Mouse (Mus musculus): ENCODE measurements around the gene Hrh3. TPM values are rescaled to one million over a fixed set of nuclear protein-coding genes. Genes with fewer than 3 reads are reported as not detected.

The Hrh3 gene
- 4.1 and 4.4 TPM in 2 replicates for polyA plus RNA-seq (2012; rRNA removed)

GRCm38 (mm10) chr2:180103978-180104658, at the start of gene Hrh3:
Hrh3 (minus strand) TSS chr2:180104488.
- DNase-seq: peak; percentile 88
- H3K27ac ChIP-seq (ENCODE audit: control insufficient read depth, insufficient read depth, low read length): no peak within 1 kb of the TSS
- peaks cover 13% of the 10 kb centered on the region for H3K27me3 ChIP-seq (ENCODE audit: control insufficient read depth, insufficient read depth, low read length)
- H3K4me1 ChIP-seq (replicated peaks; ENCODE audit: control insufficient read depth, insufficient read depth, low read length): peaks cover 32% of the 10 kb centered on the region
- WGBS: 1% methylated on average over 77 of the region's 87 CpGs
- H3K36me3 ChIP-seq (ENCODE audit: control insufficient read depth, insufficient read depth, low read length): no peaks in the 10 kb centered on the region
- no peak for TF ChIP-seq CTCF (IDR thresholded peaks at IDR 0.05; ENCODE audit: borderline replicate concordance, control insufficient read depth, extremely low read depth, insufficient read depth, low read length, poor library complexity)
- TF ChIP-seq POLR2A (IDR thresholded peaks at IDR 0.05; ENCODE audit: control insufficient read depth, extremely low read depth, insufficient read depth, low read length, poor library complexity): no peak
- H3K4me3 ChIP-seq (ENCODE audit: control insufficient read depth, insufficient read depth, low read length): peak within 1 kb of the TSS; percentile 16

DNA sequence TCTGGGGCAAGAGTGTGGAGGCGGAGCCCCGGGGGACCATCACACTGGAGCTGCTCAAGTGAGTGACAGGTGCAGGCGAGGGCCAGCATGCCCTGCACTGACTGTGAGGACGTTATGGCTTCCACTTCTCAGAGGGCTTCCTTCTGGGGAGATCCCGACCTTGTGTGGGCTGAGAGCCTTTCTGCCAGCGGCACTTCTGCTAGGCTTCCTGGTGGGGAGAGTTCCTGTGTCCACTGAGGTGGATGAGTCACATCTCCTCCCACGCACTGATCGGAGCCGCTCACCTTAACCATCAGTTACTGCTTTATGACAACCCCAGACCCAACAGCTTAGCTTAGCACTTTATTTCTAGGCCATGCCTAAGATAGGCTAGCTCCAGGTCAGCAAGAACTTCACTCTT, 44.3 kb upstream of the Hrh3 start:
- DNase-seq: no peak
- Histone ChIP-seq H3K27me3 (ENCODE audit: control insufficient read depth, insufficient read depth, low read length) (no peaks in the 10 kb centered on the region), H3K4me1 (replicated peaks; ENCODE audit: control insufficient read depth, insufficient read depth, low read length) (no peaks in the 10 kb centered on the region), H3K4me3 (ENCODE audit: control insufficient read depth, insufficient read depth, low read length) (no peak overlapping the region), H3K27ac (ENCODE audit: control insufficient read depth, insufficient read depth, low read length) (no peak overlapping the region), H3K36me3 (ENCODE audit: control insufficient read depth, insufficient read depth, low read length) (peaks cover 55% of the 10 kb centered on the region)
- no peak for TF ChIP-seq POLR2A (IDR thresholded peaks at IDR 0.05; ENCODE audit: control insufficient read depth, extremely low read depth, insufficient read depth, low read length, poor library complexity)
- 93% methylated on average over 9 of the region's 9 CpGs for WGBS

DNA sequence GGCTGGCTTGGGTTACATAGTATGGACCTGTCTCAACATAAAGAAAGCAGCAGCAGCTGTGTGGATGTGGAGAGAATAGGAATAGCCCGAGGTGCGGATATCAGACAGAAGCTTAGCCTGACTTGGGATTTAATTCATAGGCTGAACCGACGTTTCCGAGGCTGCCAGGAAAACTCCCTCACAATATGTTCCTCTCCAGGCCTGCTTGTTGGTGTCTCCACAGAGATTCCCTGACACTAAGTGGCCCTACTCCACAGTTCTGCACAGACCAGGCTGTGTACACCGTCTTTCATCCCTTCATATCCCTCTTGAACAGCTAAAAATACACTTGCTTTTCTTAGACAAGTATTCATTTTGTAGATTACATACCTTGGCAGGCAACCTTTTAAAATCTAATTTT, 43.1 kb upstream of the Hrh3 start:
- Histone ChIP-seq H3K4me1 (replicated peaks; ENCODE audit: control insufficient read depth, insufficient read depth, low read length) (no peaks in the 10 kb centered on the region), H3K27ac (ENCODE audit: control insufficient read depth, insufficient read depth, low read length) (no peak overlapping the region), H3K27me3 (ENCODE audit: control insufficient read depth, insufficient read depth, low read length) (no peaks in the 10 kb centered on the region), H3K36me3 (ENCODE audit: control insufficient read depth, insufficient read depth, low read length) (peaks cover 47% of the 10 kb centered on the region), H3K4me3 (ENCODE audit: control insufficient read depth, insufficient read depth, low read length) (no peak overlapping the region)
- no peak for DNase-seq
- no peak for TF ChIP-seq CTCF (IDR thresholded peaks at IDR 0.05; ENCODE audit: borderline replicate concordance, control insufficient read depth, extremely low read depth, insufficient read depth, low read length, poor library complexity)
- TF ChIP-seq POLR2A (IDR thresholded peaks at IDR 0.05; ENCODE audit: control insufficient read depth, extremely low read depth, insufficient read depth, low read length, poor library complexity): no peak
- 97% methylated on average over 6 of the region's 6 CpGs for WGBS

DNA sequence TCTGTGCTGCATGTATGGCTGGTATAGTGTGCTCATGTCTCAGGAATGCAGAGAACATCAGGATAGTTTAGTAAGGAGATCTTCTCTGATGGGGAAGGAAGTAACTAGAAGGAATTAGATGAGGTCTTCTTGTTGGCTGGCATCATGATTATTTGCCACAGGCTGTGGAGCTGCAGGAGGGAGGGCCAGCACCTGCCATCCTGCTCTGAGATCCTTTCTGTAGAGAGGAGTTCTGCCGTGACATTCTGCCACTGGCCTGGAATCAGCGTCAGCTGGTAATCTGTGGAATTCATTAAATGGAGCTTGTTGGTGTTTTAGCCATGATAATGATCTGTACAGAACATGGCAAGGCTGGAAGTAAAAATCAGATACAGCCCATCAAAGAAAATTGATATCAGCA, 41.8 kb upstream of the Hrh3 start:
- Histone ChIP-seq H3K27me3 (ENCODE audit: control insufficient read depth, insufficient read depth, low read length) (no peaks in the 10 kb centered on the region), H3K4me1 (replicated peaks; ENCODE audit: control insufficient read depth, insufficient read depth, low read length) (no peaks in the 10 kb centered on the region), H3K36me3 (ENCODE audit: control insufficient read depth, insufficient read depth, low read length) (peaks cover 38% of the 10 kb centered on the region), H3K27ac (ENCODE audit: control insufficient read depth, insufficient read depth, low read length) (no peak overlapping the region), H3K4me3 (ENCODE audit: control insufficient read depth, insufficient read depth, low read length) (no peak overlapping the region)
- DNase-seq: no peak
- TF ChIP-seq CTCF (IDR thresholded peaks at IDR 0.05; ENCODE audit: borderline replicate concordance, control insufficient read depth, extremely low read depth, insufficient read depth, low read length, poor library complexity) (no peak), POLR2A (IDR thresholded peaks at IDR 0.05; ENCODE audit: control insufficient read depth, extremely low read depth, insufficient read depth, low read length, poor library complexity) (no peak)
- WGBS: 98% methylated on average over 2 of the region's 2 CpGs

GRCm38 (mm10) chr2:180135414-180135813, 31.1 kb upstream of the Hrh3 start:
- Histone ChIP-seq H3K4me1 (replicated peaks; ENCODE audit: control insufficient read depth, insufficient read depth, low read length) (no peaks in the 10 kb centered on the region), H3K4me3 (ENCODE audit: control insufficient read depth, insufficient read depth, low read length) (no peak overlapping the region), H3K36me3 (ENCODE audit: control insufficient read depth, insufficient read depth, low read length) (peaks cover 14% of the 10 kb centered on the region), H3K27me3 (ENCODE audit: control insufficient read depth, insufficient read depth, low read length) (no peaks in the 10 kb centered on the region), H3K27ac (ENCODE audit: control insufficient read depth, insufficient read depth, low read length) (no peak overlapping the region)
- WGBS: 82% methylated on average over 5 of the region's 5 CpGs
- TF ChIP-seq POLR2A (IDR thresholded peaks at IDR 0.05; ENCODE audit: control insufficient read depth, extremely low read depth, insufficient read depth, low read length, poor library complexity): no peak
- no peak for TF ChIP-seq CTCF (IDR thresholded peaks at IDR 0.05; ENCODE audit: borderline replicate concordance, control insufficient read depth, extremely low read depth, insufficient read depth, low read length, poor library complexity)
- DNase-seq: no peak

- TF ChIP-seq POLR2A (IDR thresholded peaks at IDR 0.05; ENCODE audit: control insufficient read depth, extremely low read depth, insufficient read depth, low read length, poor library complexity) (no peak), CTCF (IDR thresholded peaks at IDR 0.05; ENCODE audit: borderline replicate concordance, control insufficient read depth, extremely low read depth, insufficient read depth, low read length, poor library complexity) (no peak)
- DNase-seq: no peak
- Histone ChIP-seq H3K4me1 (replicated peaks; ENCODE audit: control insufficient read depth, insufficient read depth, low read length) (no peaks in the 10 kb centered on the region), H3K36me3 (ENCODE audit: control insufficient read depth, insufficient read depth, low read length) (peaks cover 7% of the 10 kb centered on the region), H3K4me3 (ENCODE audit: control insufficient read depth, insufficient read depth, low read length) (no peak overlapping the region), H3K27me3 (ENCODE audit: control insufficient read depth, insufficient read depth, low read length) (no peaks in the 10 kb centered on the region), H3K27ac (ENCODE audit: control insufficient read depth, insufficient read depth, low read length) (no peak overlapping the region)
- WGBS: 94% methylated on average over 3 of the region's 3 CpGs
Measured at GRCm38 (mm10) chr2:180133911-180134310, 29.6 kb upstream of the Hrh3 start.

DNA sequence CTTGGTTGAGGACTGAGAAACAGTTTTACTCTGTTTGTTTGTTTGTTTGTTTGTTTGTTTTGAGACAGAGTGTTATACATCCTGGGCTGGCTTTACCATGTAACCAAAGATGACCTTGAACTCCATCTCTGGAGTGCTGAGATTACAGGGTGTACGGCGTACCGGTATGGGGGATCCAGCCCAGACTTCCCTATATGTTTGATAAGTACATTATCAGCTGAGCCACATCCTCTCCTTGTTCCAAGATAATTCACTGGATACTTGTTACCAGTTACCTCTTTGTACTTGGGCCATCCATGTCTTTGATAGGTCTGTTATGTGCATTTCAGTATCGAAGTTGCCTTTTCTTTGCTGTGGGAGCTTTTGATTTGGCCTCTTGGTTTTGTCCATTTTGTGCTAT, 28.9 kb upstream of the Hrh3 start:
- TF ChIP-seq POLR2A (IDR thresholded peaks at IDR 0.05; ENCODE audit: control insufficient read depth, extremely low read depth, insufficient read depth, low read length, poor library complexity): no peak
- no peak for TF ChIP-seq CTCF (IDR thresholded peaks at IDR 0.05; ENCODE audit: borderline replicate concordance, control insufficient read depth, extremely low read depth, insufficient read depth, low read length, poor library complexity)
- peaks cover under 1% of the 10 kb centered on the region; the same call in 1 of the 2 replicates for H3K36me3 ChIP-seq (ENCODE audit: control insufficient read depth, insufficient read depth, low read length)
- H3K4me3 ChIP-seq (ENCODE audit: control insufficient read depth, insufficient read depth, low read length): no peak overlapping the region
- no peaks in the 10 kb centered on the region for H3K4me1 ChIP-seq (replicated peaks; ENCODE audit: control insufficient read depth, insufficient read depth, low read length)
- no peak for DNase-seq
- no peaks in the 10 kb centered on the region for H3K27me3 ChIP-seq (ENCODE audit: control insufficient read depth, insufficient read depth, low read length)
- WGBS: 98% methylated on average over 4 of the region's 4 CpGs
- H3K27ac ChIP-seq (ENCODE audit: control insufficient read depth, insufficient read depth, low read length): no peak overlapping the region

Data from thymus, adult 2 months (tissue).